Mouse (Mus musculus) megakaryocyte progenitor cell, adult 5-6 weeks (primary cell): Measurements from ENCODE around the gene Cers5. TPM values are rescaled to one million over a fixed set of nuclear protein-coding genes. Genes with fewer than 3 reads are reported as not detected.
"Not testable (repeated sequence)": the region's sequence is repeated elsewhere in the genome, so short reads cannot be mapped to it uniquely, and the experiment has no call there.

Source experiments
- ATAC-seq: replicated peaks from 2 replicates; pipeline ENCODE4 v1.8.0; 2016; ENCODE audit warnings: mild to moderate bottlenecking, moderate TSS enrichment, inconsistent platforms; ENCODE audit not compliant: poor library complexity
- total RNA-seq, 2 experiments: library from RNA; stranded (forward) in 1 of 2; stranded (reverse) in 1 of 2; fragments of 157-497, 149-512 nt in 1 of 2; fragments of 200-1000 nt in 1 of 2; gene quantifications; 2 replicates each; pipeline versions ENCODE4 v1.2.3 to v1.2.4; 2015 to 2017

Cers5 gene
- total RNA-seq, 2 experiments from 2014 or later: 23.0 to 49.4 TPM

DNA sequence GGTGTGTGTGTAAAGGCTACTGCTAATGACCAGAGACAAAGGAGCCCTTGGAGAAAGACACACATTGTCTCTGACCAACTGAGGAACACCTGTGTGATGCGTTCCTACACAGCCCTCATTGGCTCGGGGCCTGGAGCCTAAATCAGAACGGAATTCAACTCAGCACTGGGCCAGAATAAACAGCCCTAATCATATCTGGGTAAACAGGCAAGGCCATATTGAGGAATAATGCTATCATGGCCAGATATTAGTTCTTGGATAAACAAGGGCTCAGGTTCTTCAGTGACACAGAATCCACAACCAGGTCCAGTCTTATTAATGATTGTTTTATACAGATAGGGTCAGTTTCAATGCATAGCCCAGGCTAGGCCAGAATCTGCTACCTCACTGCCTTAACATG lies 18.3 kb upstream of the Cers5 start:
- ATAC-seq: no peak

DNA sequence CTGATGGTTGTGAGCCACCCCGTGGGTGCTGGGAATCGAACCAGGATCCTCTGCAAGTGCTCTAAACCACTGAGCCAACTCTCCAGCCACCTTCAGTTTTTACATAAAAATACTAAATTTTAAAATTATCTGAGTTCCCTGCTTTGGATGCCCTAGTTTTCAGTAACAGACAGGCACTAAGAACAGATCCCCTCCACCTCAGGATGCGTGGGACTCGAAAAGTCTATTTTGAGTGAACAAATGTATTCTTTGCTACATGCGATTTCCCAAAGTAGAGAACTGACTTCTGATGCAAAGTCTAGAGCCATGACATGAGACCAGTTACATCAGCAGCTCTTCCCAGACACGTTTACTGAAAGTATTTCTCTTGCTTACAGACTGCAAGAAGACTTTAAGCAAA lies 17.8 kb upstream of the Cers5 start:
- no peak for ATAC-seq

DNA sequence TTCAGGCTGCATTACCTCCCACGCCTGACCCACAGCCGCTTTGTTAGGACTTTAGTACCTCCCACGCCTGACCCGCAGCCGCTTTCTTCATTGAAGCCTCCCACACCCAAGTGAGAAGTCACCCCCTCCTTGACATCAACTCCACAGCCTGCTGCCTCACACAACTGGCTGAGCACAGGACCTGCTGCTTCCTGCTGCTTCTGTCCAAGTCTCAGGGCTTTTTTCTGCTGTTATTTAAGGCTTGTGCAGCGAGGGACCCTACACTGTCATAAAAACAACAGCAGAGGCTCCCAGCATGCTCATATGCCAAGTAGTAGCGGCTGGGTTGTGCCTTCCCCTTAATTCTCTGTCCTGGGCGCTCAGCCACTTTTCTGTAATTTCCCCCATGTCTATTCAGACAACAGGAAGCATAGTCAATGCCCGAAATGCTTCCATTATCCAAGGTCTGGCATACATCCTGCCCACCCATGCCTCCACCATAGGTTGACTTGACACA lies 15.0 kb upstream of the Cers5 start:
- ATAC-seq: no peak

DNA sequence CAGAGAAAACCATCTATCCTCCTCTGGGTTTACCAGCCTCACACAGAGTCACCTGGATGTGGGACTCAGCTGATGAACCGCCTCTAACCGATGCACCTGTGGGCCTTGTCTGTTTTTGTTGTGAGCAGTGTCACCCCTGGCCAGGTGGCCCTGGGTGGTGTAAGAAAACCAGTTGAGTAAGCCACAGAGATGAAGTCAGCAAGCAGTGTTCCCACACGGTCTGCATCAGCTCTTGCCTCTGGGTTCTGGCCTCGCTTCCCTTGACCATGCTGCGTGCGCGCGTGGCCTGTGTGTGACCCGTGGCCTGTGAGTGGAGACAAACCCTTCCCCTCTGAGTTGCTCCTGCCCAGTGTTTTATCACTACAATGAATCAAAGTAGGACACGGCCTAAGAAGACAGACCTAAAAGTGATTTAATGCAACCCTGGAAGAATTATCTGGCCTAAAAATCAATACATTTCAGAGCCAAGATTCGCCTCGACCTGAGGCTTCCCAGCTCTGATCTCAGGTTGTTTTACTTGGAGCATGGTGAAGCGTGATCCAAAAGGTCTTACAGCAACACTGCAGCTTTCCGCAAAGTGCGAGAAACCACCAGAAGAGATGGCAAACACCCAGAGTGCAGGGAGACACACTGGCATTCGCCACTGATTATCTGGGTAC lies 6.1 kb upstream of the Cers5 start:
- ATAC-seq: no peak

DNA sequence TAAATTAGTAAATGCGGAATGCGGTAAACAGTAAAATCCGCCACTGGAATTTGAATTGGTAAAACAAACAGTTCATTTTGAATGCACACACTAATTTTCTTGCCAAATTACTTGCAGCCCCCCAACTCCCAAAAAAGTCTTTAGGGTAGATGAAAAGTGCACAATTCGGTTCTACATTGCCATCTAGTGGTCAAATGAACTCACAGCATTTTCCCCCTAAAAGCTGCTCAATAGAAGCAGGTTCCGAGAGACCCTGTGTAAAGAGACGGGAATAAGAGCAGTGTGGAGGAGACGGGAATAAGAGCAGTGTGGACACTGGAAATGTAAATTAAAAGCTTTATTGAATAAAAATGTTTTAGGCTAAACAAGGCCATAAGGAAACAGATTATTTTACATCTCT lies 5.5 kb upstream of the Cers5 start:
- peak; percentile 63; the same call in 1 of the 2 replicates for ATAC-seq

DNA sequence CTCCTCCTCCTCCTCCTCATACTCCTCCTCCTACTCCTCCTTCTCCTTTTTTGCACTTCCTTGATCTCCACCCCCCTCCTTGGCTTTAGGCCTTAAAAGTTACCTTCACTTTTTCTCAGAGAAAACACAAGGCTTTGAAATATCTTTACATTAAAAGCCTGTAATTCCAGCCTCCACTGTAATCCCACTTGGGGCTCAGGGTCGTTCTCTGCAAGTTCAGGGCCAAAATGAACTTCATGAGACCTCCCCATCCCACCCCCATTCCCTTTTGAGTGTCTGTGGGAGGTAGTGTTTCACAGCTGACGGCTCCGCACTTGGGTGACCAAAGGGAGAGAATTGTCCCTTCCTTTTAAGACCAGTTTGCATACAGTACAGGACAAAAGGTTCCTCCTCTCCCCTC lies 240 bp upstream of the Cers5 start:
- ATAC-seq: no peak

DNA sequence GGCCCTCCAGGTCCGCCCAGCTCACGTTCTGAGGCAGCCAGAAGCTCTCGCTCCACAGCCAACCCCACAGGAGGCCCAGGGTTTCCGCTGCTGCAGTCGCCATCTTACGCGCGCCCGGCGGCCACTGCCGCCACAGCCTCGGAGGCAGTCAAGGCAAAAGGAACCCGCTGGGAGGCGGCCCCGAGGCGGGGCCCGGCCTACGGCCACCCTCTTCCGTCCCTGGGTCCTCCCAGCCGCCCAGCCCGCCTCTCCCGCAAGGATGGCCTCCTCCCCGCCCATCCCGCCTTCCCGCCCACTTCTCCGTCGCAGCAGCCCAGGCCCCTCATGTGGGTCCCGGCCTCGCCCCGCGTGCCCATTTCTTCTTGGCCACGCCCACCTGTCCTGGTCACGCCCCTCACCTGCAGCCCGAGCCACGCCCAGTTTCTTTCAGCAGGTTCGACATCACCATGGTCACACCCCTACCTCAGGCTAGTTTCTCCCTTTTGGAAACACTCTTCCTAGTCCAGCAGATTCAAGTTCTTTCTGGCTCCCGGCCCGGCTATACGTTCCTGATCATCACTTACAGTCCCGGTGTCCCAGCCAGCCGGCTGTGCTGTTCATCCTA lies 306 bp downstream of the Cers5 start:
- ATAC-seq: peak; percentile 92

DNA sequence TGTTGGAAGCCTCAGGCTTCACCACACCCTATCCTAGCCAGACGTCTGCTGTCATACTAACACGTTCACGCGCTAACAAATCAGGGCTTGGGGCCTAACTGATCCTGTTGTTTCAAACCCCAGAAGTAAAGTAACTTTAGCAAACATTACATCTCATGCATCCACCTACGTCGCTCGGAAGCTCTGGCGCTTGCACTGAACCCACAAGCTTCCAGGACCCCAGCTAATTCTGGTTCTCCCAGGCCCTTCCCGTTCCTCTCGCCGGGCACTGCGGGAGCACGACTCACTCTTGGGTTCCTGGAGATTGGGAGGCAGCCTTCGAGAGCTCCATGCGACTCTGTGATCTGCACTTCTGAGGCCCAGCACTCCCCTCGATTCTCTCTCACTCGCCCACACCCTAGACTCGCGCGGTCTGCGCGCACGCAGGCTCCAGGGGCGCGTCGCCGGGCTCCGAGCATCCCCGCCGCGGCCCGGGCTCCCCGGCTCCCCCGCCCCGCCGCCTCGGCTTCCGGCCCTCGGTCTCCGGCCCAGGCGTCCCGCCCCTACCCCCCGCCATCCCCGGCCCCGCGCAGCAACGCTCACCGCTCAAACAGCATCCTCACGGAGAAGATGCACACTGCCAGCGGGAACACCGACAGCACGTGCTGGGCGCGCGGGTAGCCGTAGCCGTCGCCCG lies 946 bp downstream of the Cers5 start:
- peak; percentile 27 for ATAC-seq

DNA sequence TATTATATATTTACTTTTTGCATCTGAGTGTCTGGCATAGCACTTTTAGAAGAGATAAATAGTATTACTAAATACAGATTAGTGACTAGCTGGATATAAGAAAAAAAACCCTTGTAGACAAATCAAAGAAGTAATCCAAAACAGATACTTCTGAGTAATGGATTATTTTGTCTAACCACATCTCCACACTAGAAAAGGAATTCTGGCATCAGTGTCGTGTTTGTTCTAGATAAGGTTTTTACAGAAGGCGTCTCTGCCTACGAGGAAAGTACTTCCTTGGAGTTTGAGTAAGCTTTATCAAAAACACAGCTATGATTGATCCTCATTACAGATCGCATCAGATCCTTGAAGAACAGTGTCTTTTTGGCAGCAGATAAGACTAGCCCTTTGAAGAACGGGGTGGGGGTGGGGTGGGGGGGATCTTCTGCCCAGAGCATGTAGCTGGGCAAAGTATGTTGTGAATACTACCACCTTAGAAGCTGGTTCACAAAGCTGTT lies 1.6 kb downstream of the Cers5 start:
- ATAC-seq: no peak

DNA sequence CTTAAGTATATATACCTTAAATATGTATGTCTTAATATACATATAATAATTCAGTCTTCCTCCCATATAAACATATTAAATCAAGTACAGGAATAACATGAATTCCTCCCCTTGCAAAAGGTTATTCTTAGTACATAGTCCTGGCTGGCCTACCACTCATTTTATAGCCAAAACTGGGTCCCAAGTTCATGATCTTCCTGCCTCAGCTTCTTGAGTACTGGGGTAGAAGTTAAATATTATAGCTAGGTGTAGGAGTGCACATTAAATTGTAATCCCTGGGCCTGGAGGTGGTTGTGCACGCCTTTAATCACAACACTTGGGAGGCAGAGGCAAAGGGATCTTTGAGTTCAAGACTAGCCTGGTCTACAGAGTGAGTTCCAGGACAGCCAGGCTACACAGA lies 3.9 kb downstream of the Cers5 start:
- ATAC-seq: no peak

DNA sequence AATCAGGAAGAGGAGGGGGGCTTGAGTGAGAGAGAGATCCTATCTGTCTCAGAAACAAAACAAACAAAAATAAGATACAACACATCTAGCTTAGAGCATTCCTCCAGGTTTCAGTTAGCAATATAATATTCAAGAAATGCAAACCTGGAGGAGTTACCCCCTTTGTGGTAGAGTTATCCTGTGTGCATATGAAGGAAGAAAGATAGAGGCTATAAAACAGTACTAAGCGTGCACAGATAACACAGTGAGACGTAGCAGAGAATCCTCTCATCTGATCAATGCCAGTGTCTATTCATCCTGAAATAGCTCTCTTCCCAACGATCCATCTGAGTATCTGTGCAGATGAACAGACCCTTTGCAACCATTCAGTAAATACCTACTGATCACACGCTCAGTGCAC lies 5.2 kb downstream of the Cers5 start:
- ATAC-seq: no peak

DNA sequence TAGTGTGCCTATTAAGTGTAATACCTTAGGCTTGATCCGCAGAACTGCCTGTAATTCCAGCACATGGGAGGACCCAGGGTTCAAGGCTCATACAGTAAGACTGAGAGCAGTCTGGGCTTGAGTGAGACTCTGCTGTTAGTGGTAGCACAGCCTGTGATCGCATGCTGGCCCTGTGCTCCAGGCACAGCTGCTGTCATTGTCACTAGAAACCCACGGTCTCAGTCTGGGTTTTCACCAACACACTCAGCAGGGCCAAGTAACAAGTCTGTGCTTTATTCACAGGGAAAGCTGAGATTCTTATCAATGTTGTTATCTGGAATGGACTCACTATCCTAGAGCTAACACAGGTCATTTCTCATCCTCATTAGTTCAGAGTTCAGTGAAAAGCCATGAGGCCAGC lies 18.5 kb downstream of the Cers5 start:
- no peak for ATAC-seq

DNA sequence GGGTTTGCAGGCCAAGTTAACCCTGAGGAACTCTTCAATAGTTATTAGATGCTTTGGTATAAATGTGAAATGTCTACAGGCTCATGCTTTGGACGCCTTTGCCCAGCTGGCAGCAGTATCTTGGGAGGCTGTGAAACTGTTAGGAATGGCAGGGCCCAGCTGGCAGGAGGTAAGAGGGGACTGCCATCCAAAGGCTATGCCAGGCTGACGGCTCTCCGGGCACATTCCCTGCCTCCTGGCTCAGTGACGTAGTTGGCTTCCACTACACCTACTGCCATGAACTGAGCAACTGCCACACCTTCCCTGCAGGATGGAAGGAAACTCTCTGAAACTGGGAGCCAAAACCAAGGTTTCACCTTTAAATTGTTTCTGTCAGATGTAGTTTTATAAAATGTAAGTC lies 32.5 kb downstream of the Cers5 start:
- ATAC-seq: no peak

DNA sequence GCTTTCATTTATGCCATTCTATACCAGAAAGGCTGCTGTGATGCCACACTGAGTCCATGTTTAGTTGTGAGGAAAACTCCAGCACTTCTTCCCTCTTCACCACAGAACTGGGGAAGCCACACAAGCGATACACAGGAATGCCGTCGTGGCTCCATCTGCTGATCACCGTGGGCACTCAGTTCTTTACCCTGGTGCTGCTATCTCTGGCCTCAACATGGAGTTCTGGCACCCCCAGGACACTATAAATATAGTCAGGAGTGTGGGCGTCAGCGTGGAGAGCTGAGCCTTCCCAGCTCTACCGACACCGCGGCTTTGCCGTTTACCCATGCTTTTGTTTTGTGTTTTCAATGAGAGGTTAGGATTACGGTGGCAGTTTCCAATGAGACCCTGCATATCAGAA lies 36.0 kb downstream of the Cers5 start:
- no peak for ATAC-seq

DNA sequence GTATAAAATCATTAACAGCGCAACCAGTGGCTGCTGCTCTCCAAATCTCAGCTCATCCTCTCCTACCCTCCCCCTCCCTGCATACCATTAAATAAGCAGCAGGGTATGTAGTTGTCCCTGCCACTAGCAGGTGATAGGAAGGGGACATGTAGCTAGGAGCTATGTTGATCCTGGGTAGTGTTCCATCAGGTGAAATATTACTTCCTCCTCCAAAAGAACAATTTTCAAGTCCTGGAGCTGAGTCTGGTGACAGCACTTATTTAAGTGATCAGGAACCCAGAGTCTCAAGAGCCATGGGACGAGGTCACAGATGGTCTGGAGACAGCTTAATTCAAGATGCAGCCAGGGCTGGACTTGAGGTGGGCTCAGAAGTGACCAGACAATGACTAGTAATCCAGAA lies 37.1 kb downstream of the Cers5 start:
- no peak for ATAC-seq

DNA sequence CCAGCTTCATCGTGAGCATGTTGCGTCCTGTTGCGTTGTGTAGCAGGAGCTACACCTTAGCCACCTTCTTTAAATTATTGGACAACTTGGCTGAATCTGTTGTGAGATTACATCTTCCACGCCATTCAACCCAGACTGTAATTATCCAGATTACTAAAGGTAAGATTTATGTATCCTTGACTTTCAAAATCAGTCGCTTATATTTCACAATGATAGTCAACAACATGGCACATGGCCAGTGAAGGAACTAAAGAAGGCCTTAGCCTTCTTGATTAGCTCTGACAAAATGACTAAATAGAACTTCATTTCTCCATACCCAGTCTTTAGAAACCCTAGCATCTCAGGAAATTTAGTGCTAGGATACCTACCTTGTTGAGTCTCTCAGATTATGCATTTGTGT lies 39.5 kb downstream of the Cers5 start:
- no peak for ATAC-seq

DNA sequence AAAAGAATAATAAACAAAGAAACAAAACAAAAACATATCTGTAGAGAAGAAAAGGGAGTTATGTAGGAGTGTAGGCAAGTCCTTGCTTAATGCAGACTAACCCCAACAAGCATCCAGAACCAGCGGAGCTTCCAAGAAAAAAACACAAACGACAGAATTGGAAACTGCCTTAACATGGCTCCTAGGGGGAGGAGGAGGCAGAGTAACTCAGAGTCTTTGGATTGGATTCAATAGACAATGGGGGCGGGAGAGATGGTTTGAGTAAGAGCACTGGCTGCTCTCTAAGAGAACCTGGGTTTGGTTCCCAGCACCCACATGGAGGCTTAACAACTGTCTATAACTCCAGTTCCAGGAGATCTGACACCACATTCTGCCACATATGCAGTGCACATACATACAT lies 41.0 kb downstream of the Cers5 start:
- no peak for ATAC-seq

DNA sequence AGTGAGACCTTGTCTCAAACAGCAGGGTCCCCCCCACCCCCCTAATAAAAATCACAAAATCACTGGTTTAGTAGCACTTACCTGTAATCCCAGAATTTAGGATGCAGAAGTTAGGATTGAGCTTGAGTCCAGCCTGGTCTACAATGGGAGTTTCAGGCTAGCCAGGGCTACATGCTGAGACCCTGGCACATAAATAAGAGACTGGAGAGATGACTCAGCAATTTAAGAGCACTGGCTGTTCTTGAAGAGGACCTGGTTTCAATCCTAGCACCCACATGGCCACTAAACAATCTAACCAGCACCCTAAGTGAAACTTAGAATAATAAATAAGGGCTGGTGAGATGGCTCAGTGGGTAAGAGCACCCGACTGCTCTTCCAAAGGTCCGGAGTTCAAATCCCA lies 41.5 kb downstream of the Cers5 start:
- no peak for ATAC-seq

DNA sequence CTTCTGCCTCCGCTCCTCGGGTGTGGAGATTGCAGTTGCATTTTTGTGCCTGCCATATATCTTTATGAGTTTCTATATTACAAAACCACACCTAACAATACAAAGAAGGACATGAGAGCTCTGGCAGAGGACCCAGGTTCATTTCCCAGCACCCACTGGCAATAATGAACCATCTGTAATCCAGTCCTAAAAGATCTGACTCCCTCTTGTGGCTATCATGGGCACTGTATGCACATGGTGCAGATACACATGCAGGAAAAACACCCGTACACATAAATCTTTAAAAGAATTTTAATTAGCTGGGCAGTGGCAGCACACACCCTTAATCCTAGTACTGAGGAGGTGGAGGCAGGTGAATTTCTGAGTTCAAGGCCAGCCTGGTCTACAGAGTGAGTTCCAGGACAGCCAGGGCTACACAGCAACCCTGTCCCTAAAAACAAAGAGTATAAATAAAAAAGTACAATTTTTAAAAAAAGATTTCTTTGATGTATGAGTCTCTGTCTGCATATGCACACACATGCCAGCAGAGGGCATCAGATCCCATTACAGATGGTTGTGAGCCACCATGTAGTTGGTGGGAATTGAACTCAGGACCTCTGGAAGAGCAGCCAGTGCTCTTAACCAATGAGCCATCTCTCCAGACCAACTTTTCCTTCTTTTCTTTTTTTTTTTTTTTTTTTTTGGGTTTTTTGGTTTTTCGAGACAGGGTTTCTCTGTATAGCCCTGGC lies 43.5 kb downstream of the Cers5 start:
- no peak for ATAC-seq

DNA sequence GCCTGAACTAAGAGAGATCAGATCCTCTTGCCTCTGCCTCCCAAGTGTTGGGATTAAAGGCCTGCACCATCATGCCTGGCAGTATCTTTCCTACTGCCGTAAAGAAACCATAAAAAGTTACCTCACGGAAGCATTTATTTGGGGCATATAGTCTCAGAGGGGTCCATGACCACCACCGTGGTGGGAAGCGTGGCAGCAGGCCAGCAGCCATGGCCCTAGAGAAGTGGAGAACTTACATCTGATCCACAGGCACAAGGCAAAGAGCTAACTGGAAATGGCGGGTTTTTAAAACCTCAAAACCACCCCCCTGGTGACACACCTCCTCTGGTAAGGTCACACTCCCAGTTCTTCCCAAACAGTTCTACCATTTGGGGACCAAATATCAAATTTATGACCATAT lies 44.5 kb downstream of the Cers5 start:
- ATAC-seq: no peak

DNA sequence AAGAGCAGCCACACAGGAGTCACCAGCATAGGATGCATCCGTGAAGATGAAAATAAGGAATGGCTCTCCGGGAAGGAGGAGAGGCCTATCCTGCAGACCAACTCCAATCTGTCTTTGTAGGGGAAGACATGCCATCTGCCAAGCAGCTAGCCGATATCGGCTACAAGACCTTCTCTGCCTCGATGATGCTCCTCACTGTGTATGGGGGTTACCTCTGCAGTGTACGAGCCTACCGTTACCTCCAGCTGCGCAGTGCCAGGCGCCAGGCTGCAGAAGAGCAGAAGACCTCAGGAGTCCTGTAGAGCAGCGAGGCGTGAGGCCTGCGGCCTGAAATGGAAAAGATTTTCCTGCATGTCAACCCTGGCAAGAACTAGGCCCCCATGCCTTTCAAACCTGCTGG lies 45.2 kb downstream of the Cers5 start:
- no peak for ATAC-seq

DNA sequence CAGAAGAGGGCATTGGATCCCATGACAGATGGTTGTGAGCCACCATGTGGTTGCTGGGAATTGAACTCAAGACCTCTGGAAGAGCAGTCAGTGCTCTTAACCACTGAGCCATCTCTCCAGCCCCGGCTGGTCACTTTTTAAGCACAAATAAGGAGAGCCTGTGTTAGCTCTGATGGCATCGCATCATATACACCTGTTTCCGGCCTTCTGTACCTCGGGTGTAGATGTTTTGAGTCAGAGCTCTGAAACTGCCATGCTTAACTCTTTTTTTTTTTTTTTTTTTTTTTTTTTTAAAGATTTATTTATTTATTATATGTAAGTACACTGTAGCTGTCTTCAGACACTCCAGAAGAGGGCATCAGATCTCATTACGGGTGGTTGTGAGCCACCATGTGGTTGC lies 45.6 kb downstream of the Cers5 start:
- not testable (repeated sequence) for ATAC-seq
